Mouse (Mus musculus) bone marrow macrophage, adult 2 months (primary cell): ENCODE measurements around the gene Hexim1.

Source experiments
- CTCF ChIP-seq: IDR thresholded peaks from 2 replicates; pipeline ENCODE4 v1.5.1; 2012; ENCODE audit warnings: low read depth, mild to moderate bottlenecking, low read length, moderate library complexity
- POLR2A ChIP-seq: IDR thresholded peaks from 2 replicates; pipeline ENCODE4 v1.6.1; 2012; ENCODE audit warnings: mild to moderate bottlenecking, low read depth, low read length, borderline replicate concordance

GRCm38 (mm10) chr11:103142441-103143182 lies 26.6 kb downstream of the Hexim1 start:
- TF ChIP-seq POLR2A, result no peak
- no peak for TF ChIP-seq CTCF
